Mouse (Mus musculus): ENCODE measurements around the gene Tiam1.

Tiam1 gene

DNA sequence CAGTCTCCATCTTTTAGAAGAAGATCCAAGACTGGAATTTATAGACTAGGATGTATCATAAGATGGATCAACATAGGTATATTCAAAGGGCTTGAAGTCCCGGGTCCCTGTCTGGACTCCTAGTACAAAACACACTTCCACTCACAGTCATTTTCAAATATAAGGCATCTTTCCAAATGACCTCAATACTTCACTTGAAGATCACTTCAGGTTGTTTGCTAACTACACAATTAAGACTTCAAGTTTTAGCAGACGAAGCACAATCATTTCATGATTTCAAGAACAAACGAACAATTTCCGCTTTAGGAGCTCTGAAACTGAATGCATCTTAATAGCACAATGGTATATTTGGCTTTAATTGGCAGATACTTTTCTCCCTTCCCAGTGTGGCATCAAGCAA is 228.6 kb downstream of the Tiam1 start:
- no peak for DNase-seq (ENCODE audit: low spot score in 2 of 2)

- no peak for DNase-seq (ENCODE audit: low spot score in 2 of 2)
Observed at GRCm38 (mm10) chr16:89912686-89913375, 230.7 kb downstream of the Tiam1 start.

DNA sequence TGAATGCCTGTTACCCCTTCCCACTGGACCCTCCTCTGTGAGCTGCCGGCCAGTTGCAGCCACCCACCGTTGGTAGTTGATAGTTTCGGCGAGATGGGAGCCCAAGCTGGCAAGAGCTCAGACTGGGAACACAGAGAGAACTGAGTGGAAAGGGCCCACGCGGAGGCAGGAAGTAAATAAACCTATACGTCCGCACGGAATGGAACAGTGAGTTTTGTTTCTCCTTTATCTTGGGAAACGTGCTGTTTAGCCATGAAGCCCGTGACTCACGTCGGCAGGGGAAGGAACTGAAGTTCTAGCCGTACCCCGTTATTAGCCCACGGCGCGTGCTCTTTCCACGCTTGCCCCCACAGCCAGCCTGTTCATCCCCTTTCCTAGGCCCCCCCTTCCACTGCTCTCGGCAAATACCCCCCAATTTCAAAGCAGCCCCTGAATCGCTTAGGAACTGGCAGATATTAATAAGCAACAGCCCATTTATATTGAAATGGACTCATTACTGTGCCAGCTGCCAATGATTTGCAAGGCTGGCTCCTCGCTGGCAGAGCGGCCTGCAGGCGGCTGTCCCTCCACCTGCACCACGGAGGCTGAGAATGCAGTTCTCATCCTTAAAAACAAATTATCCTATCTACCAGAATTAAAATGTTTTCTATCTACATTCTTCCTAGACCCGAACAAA is 234.0 kb downstream of the Tiam1 start:
- DNase-seq (ENCODE audit: low spot score in 2 of 2): peak in 1 of 2 experiments; percentile 41

GRCm38 (mm10) chr16:89907651-89908050 is 235.9 kb downstream of the Tiam1 start:
- DNase-seq (ENCODE audit: low spot score in 2 of 2): no peak

GRCm38 (mm10) chr16:89906909-89907308 is 236.7 kb downstream of the Tiam1 start:
- DNase-seq (ENCODE audit: low spot score in 2 of 2): no peak

- DNase-seq (ENCODE audit: low spot score in 2 of 2): no peak
Observed at GRCm38 (mm10) chr16:89905730-89906305, 237.8 kb downstream of the Tiam1 start.

- no peak for DNase-seq (ENCODE audit: low spot score in 2 of 2)
Observed at GRCm38 (mm10) chr16:89904121-89904520, 239.4 kb downstream of the Tiam1 start.

- DNase-seq (ENCODE audit: low spot score in 2 of 2): no peak
Observed at GRCm38 (mm10) chr16:89902578-89903304, 240.8 kb downstream of the Tiam1 start.

DNA sequence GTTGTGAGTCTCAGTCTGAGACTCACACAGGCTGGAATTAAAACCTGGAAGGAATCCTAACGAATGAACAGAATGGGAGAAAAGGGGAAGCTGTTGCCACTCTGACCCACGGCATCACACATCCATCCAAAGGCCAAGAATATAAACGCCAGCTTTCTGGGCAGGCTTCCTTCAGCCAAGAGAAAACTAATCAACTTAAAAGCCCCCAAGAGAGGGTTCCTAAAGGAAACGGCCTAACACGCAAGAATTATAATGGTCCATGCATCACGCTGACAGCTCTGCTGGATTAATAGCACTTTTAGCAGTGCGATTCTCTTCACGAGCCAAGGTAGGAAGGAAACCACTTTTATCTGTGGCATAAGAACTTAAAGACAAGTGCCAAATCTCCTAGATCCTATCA is 242.9 kb downstream of the Tiam1 start:
- DNase-seq (ENCODE audit: low spot score in 2 of 2): no peak

DNA sequence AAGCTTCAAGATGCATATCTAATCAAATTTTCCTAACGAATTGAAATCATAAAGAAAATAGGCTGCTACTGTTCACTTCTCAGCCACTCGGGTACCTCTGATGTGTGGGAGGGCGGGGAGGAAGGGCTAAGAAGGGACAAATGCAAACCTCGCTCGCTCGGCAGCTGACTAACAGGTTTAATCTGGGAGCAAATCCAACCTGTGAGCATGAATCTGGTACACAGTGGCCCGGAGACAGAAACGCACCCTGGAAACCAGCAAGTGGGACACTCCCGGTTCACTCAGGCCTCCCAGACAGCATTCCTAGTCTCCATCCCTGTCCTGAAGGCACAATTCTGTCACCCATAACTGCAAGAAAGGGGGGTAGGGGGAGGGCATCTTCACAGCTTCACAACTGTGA is 244.4 kb downstream of the Tiam1 start:
- DNase-seq (ENCODE audit: low spot score in 2 of 2): peak; percentile 49 to 63

- no peak for DNase-seq (ENCODE audit: low spot score in 2 of 2)
Observed at GRCm38 (mm10) chr16:89898299-89898625, 245.3 kb downstream of the Tiam1 start.

DNA sequence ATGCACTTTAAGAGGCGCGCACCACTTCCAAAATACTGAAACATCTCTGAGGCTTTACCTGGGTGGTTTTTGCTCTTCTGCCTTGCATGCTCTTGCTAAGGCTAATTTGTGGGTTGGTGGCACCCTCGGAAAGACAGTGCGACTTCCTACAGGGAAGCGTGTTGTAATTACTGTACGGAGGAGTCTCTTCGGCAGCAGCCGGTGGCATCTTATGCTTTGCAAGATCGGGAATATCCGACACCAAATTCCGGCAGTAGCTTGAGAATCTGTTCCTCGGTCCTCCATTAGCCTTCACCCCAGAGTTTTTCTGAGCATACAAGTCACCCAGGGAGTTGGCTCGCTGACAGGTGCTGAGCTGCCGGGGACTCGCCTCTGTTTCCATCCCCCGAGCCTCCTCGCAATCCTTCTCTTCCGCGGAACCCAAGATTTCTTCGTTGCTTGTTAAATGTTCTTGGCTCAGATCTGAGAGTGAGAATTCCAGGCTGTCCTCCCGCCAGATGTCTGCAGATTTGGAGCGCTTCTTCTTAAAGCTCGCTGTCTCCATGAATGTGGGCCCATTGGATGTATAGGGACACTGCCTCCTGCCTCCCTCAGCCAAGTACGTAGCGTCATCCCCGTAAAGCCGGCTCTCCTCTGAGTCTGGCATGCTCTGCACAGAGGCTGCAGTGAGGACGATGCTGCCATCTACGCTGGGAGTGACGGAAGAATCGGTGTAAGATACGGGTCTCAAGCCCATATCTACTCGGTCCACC is 245.8 kb downstream of the Tiam1 start:
- peak; percentile 71 to 81 for DNase-seq (ENCODE audit: low spot score in 2 of 2)

DNA sequence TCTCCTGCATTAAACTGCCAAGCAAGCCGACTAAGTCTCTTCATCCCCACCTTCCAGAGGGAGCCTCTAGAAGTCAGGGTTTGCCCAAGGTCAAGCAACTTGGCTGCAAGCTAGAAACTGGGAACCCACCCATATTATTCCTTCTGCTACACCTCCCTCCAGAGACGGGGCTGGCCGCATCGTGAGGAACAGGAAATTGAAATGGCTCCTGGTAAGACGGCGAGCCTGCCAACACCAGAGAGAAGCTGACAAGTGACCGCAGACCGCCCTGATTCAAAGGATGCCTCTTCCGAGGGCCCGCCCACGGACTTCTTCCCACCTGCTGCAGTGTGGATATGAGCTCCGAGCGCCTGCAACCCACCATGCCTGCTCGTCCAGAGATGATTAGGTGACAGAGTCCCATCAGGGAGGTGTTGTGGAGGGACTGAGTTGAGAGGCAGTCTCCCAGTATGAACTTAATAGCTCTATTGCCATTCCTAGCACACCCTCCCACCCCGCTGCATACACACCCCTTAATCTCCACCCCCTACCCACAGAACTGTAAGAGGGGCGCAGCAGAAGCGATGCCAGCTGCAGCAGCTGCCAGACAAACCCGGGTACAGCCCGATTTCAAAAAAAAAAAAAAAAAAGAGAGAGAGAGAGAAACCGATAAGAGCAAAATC is 246.6 kb downstream of the Tiam1 start:
- DNase-seq (ENCODE audit: low spot score in 2 of 2): no peak

DNA sequence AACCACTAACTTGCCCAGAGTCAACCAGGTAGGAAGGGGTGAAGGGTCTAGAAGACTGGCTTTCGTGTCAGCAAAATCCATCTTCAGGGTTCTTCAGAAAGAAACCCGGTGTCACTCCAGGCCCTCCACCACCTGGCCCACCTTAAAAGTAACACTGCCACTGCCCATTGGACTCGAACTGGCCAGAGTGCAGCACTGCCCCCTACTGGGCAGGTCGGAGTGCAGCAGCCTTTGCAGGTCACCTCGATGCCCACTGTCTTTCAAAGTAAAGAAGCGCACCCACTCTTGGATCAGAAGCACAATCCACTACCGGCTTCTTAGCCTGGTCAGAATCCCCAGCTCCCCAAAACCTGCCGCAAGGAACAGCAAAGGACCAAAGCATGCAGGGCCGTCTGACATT is 247.2 kb downstream of the Tiam1 start:
- no peak for DNase-seq (ENCODE audit: low spot score in 2 of 2)

GRCm38 (mm10) chr16:89895283-89895682 is 248.3 kb downstream of the Tiam1 start:
- DNase-seq (ENCODE audit: low spot score in 2 of 2): no peak

- no peak for DNase-seq (ENCODE audit: low spot score in 2 of 2)
Observed at GRCm38 (mm10) chr16:89894816-89895215, 248.8 kb downstream of the Tiam1 start.

DNA sequence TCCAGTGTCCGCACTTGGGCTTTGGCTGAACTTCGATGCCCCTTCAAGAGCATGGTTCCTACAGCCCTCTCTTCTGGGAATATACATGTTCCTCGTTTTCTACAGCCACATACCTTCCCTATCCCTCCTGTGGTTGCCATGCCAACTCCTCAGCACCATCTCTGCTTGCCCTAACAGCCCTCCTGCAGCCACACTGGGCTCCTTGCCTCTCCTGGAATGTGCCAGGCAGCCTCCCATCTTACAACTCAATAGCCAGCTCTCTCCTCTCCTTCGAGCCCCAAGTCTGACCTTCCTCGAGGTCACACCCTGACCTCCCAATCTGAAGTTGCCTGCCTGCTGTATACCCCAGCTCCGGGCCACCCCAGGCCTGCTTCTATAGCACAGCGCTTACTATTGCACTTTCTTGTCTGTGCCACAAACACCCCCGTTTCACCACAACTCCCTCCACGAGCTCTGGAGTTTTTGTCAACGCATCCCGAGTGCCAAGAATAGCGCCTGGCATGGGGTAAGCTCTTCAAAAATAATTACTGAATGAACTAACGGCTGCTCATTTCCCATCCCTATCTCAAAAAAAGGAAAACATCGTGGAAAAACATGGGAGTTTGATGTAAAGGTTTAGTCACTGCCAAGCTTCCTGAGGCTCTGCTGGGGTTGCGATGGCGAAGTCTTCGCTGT is 252.9 kb downstream of the Tiam1 start:
- DNase-seq (ENCODE audit: low spot score in 2 of 2): no peak

GRCm38 (mm10) chr16:89889890-89890462 is 253.6 kb downstream of the Tiam1 start:
- no peak for DNase-seq (ENCODE audit: low spot score in 2 of 2)

DNA sequence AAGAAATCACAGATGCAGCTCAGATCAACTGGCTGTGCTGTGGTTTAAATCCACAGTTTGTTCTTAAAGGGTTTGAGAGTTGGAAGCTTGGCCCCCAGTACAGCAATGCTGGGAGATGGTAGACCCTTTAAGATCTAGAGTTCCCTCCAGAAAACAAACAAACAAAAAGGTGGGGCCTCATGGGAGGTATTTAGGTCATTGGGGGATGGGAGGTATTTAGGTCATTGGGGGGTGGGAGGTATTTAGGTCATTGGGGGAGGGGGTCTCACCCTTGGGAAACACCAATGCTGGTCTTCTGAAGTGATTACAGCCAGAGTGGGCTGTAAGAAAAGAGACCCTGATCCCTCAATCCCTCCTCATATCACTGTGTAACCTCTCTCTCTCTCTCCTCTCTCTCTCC is 257.0 kb downstream of the Tiam1 start:
- DNase-seq (ENCODE audit: low spot score in 2 of 2): no peak

GRCm38 (mm10) chr16:89885661-89886060 is 257.9 kb downstream of the Tiam1 start:
- no peak for DNase-seq (ENCODE audit: low spot score in 2 of 2)

Data from right cerebral cortex, postnatal 36 days (tissue).